Mouse (Mus musculus): Measurements from ENCODE around the gene Rsad1.
A peak's percentile ranks its signal among the peaks of the same experiment; 100 is the strongest.

Gene Rsad1

DNA sequence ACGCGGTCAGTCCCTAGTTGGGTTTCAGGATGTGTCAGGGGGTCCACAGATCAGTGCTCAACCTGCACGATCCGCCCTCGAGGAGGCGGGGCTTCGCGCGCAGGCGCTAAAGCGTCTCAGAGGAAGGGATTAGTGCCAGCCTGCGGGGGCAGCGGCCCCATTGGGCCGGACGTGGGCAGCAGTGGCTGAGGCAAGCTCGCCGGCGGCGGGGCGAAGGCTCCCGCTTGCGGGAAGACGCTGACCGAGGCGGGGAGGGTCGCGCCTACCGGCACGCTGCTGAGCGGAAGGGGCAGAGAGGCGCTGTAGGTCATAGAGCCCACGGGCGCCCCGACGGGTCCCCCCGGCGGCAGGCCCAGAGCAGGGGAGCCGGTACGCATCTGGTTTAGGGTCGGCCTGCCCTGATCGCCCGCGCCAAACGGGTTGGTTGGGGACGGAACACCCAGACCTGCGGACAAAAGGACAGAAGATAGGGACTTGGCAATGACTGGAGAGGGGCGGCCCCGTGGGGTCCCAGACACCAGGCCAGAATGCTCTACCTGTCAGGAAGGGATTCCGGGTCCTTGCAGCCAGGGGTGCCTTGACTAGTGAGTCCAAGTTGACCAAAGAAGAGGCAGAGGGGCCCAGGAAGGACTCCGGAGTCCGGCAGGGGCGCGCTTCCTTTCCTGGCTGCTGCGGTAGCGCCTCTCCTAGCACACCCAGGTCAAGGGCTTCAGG is 57.9 kb downstream of the Rsad1 start:
- peak; percentile 45 for DNase-seq (ENCODE audit: low spot score)

Measured in ovary, adult 18-20 months (tissue).